Mouse (Mus musculus) midbrain, embryonic 14.5 days (tissue): ENCODE results near the gene Sowaha. TPM values are rescaled to one million over a fixed set of nuclear protein-coding genes. Genes with fewer than 3 reads are reported as not detected.

ENCODE experiments used
- ATAC-seq: fragments of 200-750 bp; cut with Nextera tagmentation; 2 replicates; pipeline ENCODE4 v1.8.0; 2017; ENCODE audit warnings: moderate number of reproducible peaks, moderate library complexity; ENCODE audit not compliant: low FRiP score, low TSS enrichment
- DNase-seq: peaks from one replicate; pipeline ENCODE4 v3.0.0-alpha.2; 2015
- H3K27ac ChIP-seq: fragments of 300-500 bp; sonication (generic); replicated peaks from 2 replicates; pipeline ENCODE4 v1.5.1; 2014; ENCODE audit warnings: mild to moderate bottlenecking, low read depth, low read length, moderate library complexity
- H3K27me3 ChIP-seq: fragments of 300-500 bp; sonication (generic); 2 replicates; pipeline ENCODE4 v1.6.1; 2014; ENCODE audit warnings: low read length, control low read depth, mixed read lengths; ENCODE audit not compliant: control insufficient read depth, insufficient read depth
- H3K36me3 ChIP-seq: fragments of 300-500 bp; sonication (generic); 2 replicates; pipeline ENCODE4 v1.6.1; 2014; ENCODE audit warnings: low read length, control low read depth; ENCODE audit not compliant: control insufficient read depth, insufficient read depth
- H3K4me1 ChIP-seq: fragments of 300-500 bp; sonication (generic); 2 replicates; pipeline ENCODE4 v1.6.1; 2014; ENCODE audit warnings: mild to moderate bottlenecking, antibody characterized with exemption, low read length, control low read depth; ENCODE audit not compliant: control insufficient read depth, insufficient read depth
- H3K4me2 ChIP-seq: fragments of 300-500 bp; sonication (generic); 2 replicates; pipeline ENCODE4 v1.6.1; 2014; ENCODE audit warnings: mild to moderate bottlenecking, low read length, moderate library complexity
- H3K4me3 ChIP-seq: fragments of 300-500 bp; sonication (generic); replicated peaks from 2 replicates; pipeline ENCODE4 v1.5.1; 2014; ENCODE audit warnings: low read depth, low read length
- H3K9ac ChIP-seq: fragments of 300-500 bp; sonication (generic); replicated peaks from 2 replicates; pipeline ENCODE4 v1.6.1; 2014; ENCODE audit warnings: mild to moderate bottlenecking, low read length, moderate library complexity
- H3K9me3 ChIP-seq: fragments of 300-500 bp; sonication (generic); 2 replicates; pipeline ENCODE4 v1.6.1; 2016; ENCODE audit warnings: low read length, control low read depth, mixed read lengths; ENCODE audit not compliant: control insufficient read depth
- WGBS: fragments of 180-500 bp; shearing (Covaris S2); extraction: QIAGEN DNeasy Blood & Tissue Kit; methylation state at CpG from one replicate; pipeline ENCODE4 v1.1.7; 2014; 5-methylcytosine and 5-hydroxymethylcytosine counted together
- polyA plus RNA-seq: library from polyadenylated mRNA; unstranded; fragments of >200 nt; fragmentation: Nextera tagmentation; extraction: Ambion mirVana; gene quantifications from 2 replicates; pipeline ENCODE4 v1.2.1, GENCODE M21; 2014

The Sowaha gene
- polyA plus RNA-seq = 0.50 and 0.69 TPM in 2 replicates

DNA sequence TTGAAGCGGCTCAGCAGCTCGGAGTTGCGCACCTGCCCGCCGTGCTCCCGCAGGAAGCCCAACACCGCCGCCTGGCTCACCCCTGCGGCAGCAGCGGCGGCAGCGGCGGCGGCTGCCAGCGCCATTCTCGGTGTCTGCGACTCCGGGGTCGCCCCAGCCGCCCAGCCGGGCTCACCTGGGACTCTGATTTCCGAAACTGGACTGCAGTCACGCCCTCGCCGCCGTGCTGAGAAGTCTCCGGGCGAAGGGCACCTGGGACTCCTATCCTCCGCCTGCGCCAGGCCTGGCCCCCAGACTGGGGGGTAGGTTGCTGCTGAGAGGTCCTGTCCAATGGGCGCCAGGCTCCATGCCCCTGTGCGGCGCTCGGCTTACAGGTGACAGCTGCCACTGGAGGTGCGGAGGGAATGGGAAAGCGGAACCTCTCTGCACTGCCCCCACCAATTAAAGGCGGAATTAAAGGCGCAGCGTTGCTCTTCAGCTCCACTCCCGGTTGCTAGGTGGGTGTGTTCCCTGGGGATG lies at the start of gene Sowaha, which contains the start of gene Gm9945:
Sowaha (minus strand) TSS at position 492 of the 519 bp plus-strand sequence.
Gm9945 (plus strand) TSS at position 384 of the 519 bp plus-strand sequence.
- peak within 1 kb of the TSS; percentile 34 for H3K9ac ChIP-seq
- peak within 1 kb of the TSS; percentile 42 for H3K4me3 ChIP-seq
- peaks cover 15% of the 10 kb centered on the region for H3K4me1 ChIP-seq
- peak within 1 kb of the TSS; percentile 66 for H3K4me2 ChIP-seq
- peaks cover 4% of the 10 kb centered on the region; the same call in 1 of the 2 replicates for H3K9me3 ChIP-seq
- ATAC-seq = no peak
- peak; percentile 67 for DNase-seq
- H3K27me3 ChIP-seq = peaks cover 62% of the 10 kb centered on the region
- WGBS = 3% methylated on average over 40 of the region's 40 CpGs
- H3K36me3 ChIP-seq = no peaks in the 10 kb centered on the region
- H3K27ac ChIP-seq = no peak within 1 kb of the TSS

DNA sequence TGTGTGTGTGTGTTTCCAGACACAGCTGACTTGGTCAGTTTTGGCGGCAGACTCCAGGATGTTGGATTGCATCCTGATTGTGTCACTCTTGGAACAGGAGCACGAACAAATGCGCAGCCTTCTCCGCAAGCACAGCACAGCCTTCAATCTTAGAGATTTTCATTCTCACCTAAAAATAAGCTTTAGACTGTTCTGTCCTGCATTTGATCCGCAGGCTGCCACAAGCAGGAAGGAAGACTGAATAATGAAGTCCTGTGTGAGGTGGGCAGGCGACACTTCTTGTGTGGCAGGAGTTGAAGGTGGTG lies 49.1 kb upstream of the Sowaha start:
- no peak overlapping the region for H3K4me3 ChIP-seq
- no peaks in the 10 kb centered on the region for H3K4me1 ChIP-seq
- WGBS = 75% methylated on average over 6 of the region's 6 CpGs
- peaks cover 8% of the 10 kb centered on the region for H3K36me3 ChIP-seq
- no peak overlapping the region for H3K27ac ChIP-seq
- no peak overlapping the region for H3K9ac ChIP-seq
- no peak overlapping the region for H3K4me2 ChIP-seq
- no peak for ATAC-seq
- H3K9me3 ChIP-seq = no peaks in the 10 kb centered on the region
- DNase-seq = no peak
- H3K27me3 ChIP-seq = no peaks in the 10 kb centered on the region

DNA sequence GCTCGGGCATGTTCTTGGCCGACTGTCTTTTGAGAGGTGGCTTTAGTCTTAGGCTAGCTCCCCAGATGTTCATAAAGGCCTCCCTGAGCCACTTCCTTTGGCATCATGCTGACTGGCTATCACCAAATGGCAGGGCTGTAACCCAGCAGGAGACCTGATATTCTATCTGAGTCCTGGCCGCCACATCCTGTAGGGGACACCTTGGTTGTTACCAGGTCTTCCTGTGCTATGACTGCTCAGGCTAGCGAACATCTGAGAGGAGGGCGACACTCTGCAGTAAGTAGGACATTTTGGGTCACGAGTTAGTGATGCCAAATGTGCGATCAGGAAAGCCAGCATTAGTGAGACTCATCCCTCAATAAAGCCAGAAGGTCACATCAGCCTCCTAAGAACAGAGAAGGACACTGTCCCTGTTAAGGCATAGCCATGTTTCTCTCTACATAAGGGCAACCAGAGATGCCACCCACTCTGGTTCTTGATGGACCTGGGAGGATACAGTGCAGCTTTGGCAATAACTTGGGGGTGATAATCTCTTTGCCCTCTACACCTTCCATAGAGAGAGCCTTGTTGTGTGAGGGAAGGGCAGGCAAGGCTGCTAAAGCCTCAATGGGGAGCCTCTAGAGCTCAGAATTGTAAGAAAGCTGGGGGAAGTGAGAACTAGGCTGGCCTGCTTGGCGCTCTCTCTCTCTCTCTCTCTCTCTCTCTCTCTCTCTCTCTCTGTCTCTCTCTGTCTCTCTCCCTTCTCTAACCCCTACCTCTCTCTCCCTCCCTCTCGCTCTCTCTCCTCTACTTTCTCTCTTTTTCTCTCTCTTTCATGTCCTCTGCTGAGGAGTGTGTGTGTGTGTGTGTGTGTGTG lies 48.6 kb upstream of the Sowaha start:
- Histone ChIP-seq H3K9ac (no peak overlapping the region), H3K4me2 (no peak overlapping the region), H3K4me3 (no peak overlapping the region), H3K27me3 (no peaks in the 10 kb centered on the region), H3K9me3 (no peaks in the 10 kb centered on the region), H3K36me3 (peaks cover 2% of the 10 kb centered on the region; the same call in 1 of the 2 replicates), H3K4me1 (no peaks in the 10 kb centered on the region), H3K27ac (no peak overlapping the region)
- no peak for DNase-seq
- WGBS = 89% methylated on average over 9 of the region's 9 CpGs
- ATAC-seq = no peak

DNA sequence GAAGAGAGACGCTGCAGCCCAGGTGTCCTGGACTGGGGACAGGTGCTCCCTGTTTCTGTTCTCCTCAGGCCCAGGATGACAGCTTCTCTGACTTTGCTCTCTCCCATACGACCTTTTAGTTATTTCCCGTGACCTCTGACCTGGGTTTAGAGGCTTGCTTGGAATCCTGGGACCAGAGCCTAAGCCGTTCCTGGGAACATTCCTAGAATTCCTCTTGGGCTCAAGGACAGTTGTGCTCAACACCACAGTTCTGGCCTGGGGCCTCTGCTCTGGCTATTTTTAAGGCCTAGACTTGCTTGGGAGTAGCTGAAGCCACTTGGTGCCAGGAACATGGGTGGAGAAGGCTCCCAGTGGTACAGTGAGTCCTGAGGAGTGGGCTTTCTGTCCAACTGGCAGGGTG lies 45.4 kb upstream of the Sowaha start:
- peaks cover 11% of the 10 kb centered on the region for H3K4me1 ChIP-seq

DNA sequence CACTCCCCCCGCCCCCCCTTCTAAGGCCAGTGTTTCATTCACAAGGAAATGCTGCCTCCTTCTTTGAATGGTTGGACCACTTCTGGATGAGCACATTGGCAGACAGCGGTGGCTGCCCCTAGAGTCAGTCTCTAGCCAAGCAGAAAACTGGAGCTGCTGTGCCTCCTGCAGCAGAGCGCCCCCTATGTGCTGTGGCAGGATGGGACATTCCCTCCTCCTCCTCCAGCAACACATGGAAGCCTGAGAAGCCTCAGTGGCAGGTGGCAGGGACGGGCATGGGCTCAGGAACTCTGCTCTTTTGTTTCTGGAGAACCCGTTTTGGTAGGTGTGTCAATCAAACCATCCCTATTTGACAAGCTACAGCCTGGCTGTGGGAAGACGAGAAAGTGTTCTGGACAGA lies 44.8 kb upstream of the Sowaha start:
- Histone ChIP-seq H3K4me3 (no peak overlapping the region), H3K27me3 (no peaks in the 10 kb centered on the region), H3K9ac (no peak overlapping the region), H3K4me1 (peaks cover 15% of the 10 kb centered on the region), H3K27ac (no peak overlapping the region), H3K36me3 (no peaks in the 10 kb centered on the region), H3K9me3 (no peaks in the 10 kb centered on the region), H3K4me2 (no peak overlapping the region)
- DNase-seq = no peak
- ATAC-seq = no peak
- 58% methylated on average over 6 of the region's 6 CpGs for WGBS

More for the DNA sequence above, 45.4 kb upstream of the Sowaha start:
- DNase-seq (no peak), ATAC-seq (no peak)
- no peaks in the 10 kb centered on the region for H3K36me3 ChIP-seq
- no peak overlapping the region for H3K4me2 ChIP-seq
- H3K27me3 ChIP-seq = no peaks in the 10 kb centered on the region
- no peaks in the 10 kb centered on the region for H3K9me3 ChIP-seq
- no peak overlapping the region for H3K9ac ChIP-seq
- 40% methylated on average over 4 of the region's 4 CpGs for WGBS
- no peak overlapping the region for H3K27ac ChIP-seq
- H3K4me3 ChIP-seq = no peak overlapping the region

DNA sequence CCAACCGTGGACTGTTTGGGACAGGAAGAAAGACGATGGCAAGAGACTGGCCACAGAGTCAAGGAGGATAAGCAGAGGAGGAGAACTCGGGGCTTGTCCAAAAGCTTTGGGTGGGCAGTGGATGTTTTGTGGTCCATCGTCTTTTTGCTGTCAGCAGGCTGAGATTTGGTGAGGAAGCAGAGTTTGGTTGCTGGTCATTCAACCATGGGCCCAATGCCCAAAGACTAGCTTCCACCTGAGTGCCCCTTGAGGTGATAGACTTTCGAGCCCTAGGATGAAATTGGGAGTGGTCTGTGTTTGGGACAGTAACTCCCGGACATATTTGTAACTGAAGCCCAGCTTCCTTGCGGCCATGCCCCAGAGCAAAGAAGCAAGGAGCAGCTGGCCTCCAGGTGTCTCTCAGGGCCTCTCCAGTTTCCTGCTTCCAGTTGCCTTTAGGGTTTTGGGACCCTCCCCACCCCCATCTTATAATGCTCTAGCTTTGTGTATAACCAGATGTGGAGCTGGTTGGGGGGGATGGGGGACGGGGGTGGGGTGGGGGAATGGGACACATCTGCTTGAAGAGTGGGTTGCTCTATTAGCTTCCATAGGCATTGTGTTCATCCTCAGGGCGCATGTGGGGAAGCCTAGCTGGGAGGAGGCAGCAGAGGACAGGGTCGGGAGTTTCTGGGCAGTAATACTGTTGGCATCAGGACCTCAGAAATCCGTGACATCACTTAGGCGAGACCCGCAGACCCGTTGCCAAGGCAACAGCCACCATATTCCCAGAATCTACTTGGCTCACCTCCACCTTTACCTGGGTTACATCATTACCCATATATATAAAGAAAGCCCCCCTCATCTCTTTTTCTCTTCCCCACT lies 43.7 kb upstream of the Sowaha start:
- H3K9ac ChIP-seq = no peak overlapping the region
- H3K27ac ChIP-seq = no peak overlapping the region
- peaks cover 15% of the 10 kb centered on the region for H3K4me1 ChIP-seq
- 0 out of 2 replicates have a peak, but pooled peaks cover under 1% of the 10 kb centered on the region for H3K27me3 ChIP-seq
- ATAC-seq = no peak
- DNase-seq = no peak
- H3K9me3 ChIP-seq = no peaks in the 10 kb centered on the region
- no peak overlapping the region for H3K4me3 ChIP-seq
- no peak overlapping the region for H3K4me2 ChIP-seq
- 83% methylated on average over 14 of the region's 14 CpGs for WGBS
- H3K36me3 ChIP-seq = no peaks in the 10 kb centered on the region

DNA sequence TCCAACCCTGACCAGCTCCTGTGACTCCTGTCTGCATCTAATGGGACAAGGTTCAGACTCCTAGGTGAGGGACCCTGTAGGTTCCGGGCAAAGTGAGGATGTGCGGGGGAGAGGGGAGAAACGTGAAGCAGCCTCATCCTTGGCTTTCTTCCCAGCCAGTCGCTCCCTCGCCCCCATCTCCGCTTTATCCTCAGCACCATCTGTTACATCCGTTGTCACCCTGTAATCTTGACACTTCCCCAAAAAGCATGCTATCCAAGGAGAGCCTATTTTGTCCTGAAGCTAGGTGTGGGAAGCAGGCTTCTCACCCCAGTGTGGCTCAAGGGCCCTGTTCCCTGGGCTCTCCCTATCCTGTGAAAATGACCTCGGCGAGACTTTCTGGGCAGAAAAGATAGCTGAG lies 42.9 kb upstream of the Sowaha start:
- H3K36me3 ChIP-seq = no peaks in the 10 kb centered on the region
- 86% methylated on average over 9 of the region's 9 CpGs for WGBS
- no peak overlapping the region for H3K27ac ChIP-seq
- H3K27me3 ChIP-seq = 0 out of 2 replicates have a peak, but pooled peaks cover 8% of the 10 kb centered on the region
- H3K4me2 ChIP-seq = no peak overlapping the region
- DNase-seq = no peak
- H3K9ac ChIP-seq = no peak overlapping the region
- H3K9me3 ChIP-seq = no peaks in the 10 kb centered on the region
- no peak overlapping the region for H3K4me3 ChIP-seq
- no peak for ATAC-seq
- H3K4me1 ChIP-seq = peaks cover 15% of the 10 kb centered on the region

DNA sequence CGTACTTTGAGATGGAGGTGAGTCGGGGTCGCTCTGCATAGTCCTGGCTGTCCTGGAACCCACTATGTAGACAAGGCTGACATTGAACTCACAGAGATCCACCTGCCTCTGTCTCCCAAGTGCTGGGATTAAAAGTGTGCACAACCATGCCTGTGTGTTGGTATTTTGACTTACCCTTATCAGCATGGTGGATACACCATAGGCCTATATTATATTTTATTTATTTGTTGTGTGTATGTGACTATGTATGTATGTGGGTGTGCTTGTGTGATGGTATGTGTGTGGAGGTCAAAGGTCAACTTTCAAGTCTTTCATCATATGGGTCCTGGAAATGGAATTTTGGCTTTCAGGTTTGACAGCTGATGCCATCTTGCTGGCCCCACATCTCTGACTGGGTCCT lies 42.3 kb upstream of the Sowaha start:
- DNase-seq (no peak), ATAC-seq (no peak)
- Histone ChIP-seq H3K36me3 (no peaks in the 10 kb centered on the region), H3K9ac (no peak overlapping the region), H3K4me2 (no peak overlapping the region), H3K4me1 (peaks cover 15% of the 10 kb centered on the region), H3K27me3 (0 out of 2 replicates have a peak, but pooled peaks cover 8% of the 10 kb centered on the region), H3K27ac (no peak overlapping the region), H3K9me3 (no peaks in the 10 kb centered on the region), H3K4me3 (no peak overlapping the region)
- WGBS = 88% methylated on average over 3 of the region's 3 CpGs
